Mouse (Mus musculus): ENCODE measurements around the gene Zfp217. TPM values are rescaled to one million over a fixed set of nuclear protein-coding genes. Genes with fewer than 3 reads are reported as not detected.

The Zfp217 gene
- polyA plus RNA-seq, 1 experiment from 2014 or later = 4.9 TPM

DNA sequence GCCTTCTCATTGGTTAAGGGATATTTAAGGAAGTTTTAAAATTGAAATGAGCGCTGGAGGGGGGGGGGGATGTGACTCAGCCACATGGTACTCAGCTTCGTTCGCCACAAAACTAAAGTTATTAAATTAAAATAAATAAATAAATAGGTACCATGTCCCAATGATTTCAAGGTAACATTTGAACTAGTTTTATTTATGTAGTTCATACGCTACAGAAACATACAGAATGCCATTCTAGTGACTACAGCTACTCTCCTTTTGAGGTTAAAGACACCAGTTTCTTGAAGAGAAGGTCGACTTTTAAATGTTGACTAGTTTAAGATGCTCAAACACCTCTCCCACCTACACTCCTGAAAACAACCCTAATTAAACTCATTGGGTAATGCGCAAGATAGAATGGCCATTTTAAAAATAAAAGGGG, 6.4 kb upstream of the Zfp217 start:
- Histone ChIP-seq H3K9ac (0 out of 2 replicates have a peak overlapping the region, but pooled peaks have one; percentile 38), H3K4me1 (ENCODE audit: insufficient read depth) (peaks cover 29% of the 10 kb centered on the region), H3K36me3 (ENCODE audit: insufficient read depth) (no peaks in the 10 kb centered on the region), H3K9me3 (ENCODE audit: low read depth, low read length) (no peaks in the 10 kb centered on the region), H3K4me3 (ENCODE audit: low read depth, low read length) (peak overlapping the region; percentile 34; the same call in 1 of the 2 replicates), H3K27me3 (ENCODE audit: insufficient read depth, low read length) (no peaks in the 10 kb centered on the region), H3K27ac (ENCODE audit: low read depth) (peak overlapping the region; percentile 84), H3K4me2 (peak overlapping the region; percentile 64)
- TF ChIP-seq CTCF (IDR thresholded peaks at IDR 0.05; ENCODE audit: low read depth) = no peak
- DNase-seq (no peak), ATAC-seq (ENCODE audit: insufficient read depth) (no peak)
- 24% methylated on average over 6 of the region's 6 CpGs for WGBS

DNA sequence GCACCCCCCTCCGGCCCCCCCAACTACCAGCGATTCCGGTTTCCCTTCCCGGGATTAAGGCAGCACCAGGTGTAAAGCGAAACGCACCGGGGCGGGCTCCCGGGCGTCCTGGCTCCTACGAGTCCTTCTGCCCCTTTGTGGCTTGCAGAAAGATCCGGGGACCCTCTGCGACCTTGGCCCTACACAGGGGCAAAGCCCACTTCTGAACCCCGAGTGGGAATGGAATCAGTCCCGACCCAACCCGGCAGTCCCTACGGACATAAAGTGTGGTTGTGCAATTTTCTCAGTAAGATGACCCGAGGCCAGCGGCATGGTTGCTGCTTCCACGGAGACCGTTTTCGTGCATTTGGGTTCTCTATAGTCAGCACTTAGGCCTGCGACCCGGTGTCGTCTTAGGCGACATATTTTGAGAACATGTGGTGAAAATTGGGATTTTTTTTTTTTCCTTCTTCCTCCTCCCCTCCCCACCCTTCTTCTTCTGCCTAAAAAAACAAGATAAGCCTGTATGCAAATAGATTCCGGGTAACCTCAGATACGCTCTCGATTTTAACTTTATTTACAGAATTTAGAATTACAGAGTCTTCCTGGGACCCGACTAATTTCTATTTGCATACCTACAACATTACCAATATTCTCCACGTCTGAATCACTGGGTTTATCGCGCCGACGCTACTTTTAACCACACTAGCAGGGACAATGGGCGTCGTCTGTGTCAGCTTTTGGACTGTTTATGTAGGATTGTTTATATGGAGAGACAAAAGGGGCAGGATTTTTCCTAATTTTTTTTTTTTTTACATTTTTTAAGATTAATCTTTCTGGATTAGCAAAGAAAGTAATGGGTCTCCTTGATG, 5.7 kb upstream of the Zfp217 start:
- Histone ChIP-seq H3K27ac (ENCODE audit: low read depth) (peak overlapping the region; percentile 84), H3K4me3 (ENCODE audit: low read depth, low read length) (peak overlapping the region; percentile 34), H3K9ac (peak overlapping the region; percentile 54), H3K4me2 (peak overlapping the region; percentile 64), H3K9me3 (ENCODE audit: low read depth, low read length) (no peaks in the 10 kb centered on the region), H3K36me3 (ENCODE audit: insufficient read depth) (no peaks in the 10 kb centered on the region), H3K4me1 (ENCODE audit: insufficient read depth) (peaks cover 29% of the 10 kb centered on the region), H3K27me3 (ENCODE audit: insufficient read depth, low read length) (no peaks in the 10 kb centered on the region)
- 3% methylated on average over 37 of the region's 37 CpGs for WGBS
- TF ChIP-seq CTCF (IDR thresholded peaks at IDR 0.05; ENCODE audit: low read depth) = no peak
- ATAC-seq (ENCODE audit: insufficient read depth) = 0 out of 2 replicates have a peak, but pooled peaks have one; percentile 9
- peak; percentile 66 for DNase-seq

DNA sequence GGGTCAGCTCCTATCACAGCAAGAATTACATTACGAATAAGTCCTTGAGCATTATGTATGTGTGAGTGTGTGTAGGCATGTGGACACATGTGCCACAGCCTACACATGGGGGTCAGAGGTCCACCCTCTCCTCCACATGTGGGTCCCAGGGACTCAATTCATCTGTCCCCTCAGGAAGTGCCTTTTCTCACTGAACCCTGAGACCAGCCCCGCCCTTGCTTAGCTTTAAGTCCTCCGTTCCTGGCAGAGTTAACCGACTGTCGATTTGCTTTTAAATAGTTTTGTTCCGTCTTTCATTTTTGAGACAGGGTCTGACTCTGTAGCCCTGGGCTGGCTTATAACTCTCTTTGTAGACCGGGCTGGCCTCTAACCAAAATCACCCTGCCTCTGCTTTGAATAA, 5.0 kb upstream of the Zfp217 start:
- ATAC-seq (ENCODE audit: insufficient read depth) (no peak), DNase-seq (peak; percentile 40)
- H3K9me3 ChIP-seq (ENCODE audit: low read depth, low read length) = no peaks in the 10 kb centered on the region
- H3K4me2 ChIP-seq = peak overlapping the region; percentile 64
- peaks cover 35% of the 10 kb centered on the region for H3K4me1 ChIP-seq (ENCODE audit: insufficient read depth)
- no peaks in the 10 kb centered on the region for H3K36me3 ChIP-seq (ENCODE audit: insufficient read depth)
- H3K27me3 ChIP-seq (ENCODE audit: insufficient read depth, low read length) = no peaks in the 10 kb centered on the region
- peak overlapping the region; percentile 34; the same call in 1 of the 2 replicates for H3K4me3 ChIP-seq (ENCODE audit: low read depth, low read length)
- 27% methylated on average over 7 of the region's 7 CpGs for WGBS
- peak overlapping the region; percentile 54; the same call in 1 of the 2 replicates for H3K9ac ChIP-seq
- peak overlapping the region; percentile 74 for H3K27ac ChIP-seq (ENCODE audit: low read depth)
- no peak for TF ChIP-seq CTCF (IDR thresholded peaks at IDR 0.05; ENCODE audit: low read depth)

DNA sequence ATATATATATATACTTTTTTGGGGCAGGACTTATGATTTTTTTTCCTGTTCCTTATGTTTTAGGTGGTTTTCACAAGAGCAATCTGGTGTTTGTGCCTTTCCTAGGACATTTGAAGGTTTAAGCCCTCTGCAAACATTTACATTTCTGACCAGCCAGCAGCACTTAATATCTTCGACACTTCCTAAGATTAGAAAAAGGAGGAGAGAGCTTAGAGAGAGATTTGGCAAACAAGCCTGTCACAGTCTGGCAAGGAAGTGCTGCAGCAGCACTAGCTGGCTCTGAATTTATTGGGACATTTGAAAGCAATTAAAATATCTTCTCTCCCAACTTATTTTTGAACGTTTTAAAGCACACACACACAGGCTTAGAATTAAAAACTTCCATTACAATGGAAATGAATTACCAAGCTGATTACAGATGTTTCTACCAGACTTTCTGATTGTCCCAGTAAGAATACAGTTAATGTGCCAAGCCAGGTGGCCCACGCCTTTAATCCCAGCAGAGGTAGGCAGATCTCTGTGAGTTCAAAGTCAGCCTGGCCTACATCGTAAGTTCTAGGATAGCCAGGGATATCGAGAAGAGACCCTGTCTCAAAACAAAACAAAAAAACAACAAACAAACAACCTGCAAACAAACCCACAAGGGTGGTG, 4.3 kb upstream of the Zfp217 start:
- 35% methylated on average over 5 of the region's 5 CpGs for WGBS

DNA sequence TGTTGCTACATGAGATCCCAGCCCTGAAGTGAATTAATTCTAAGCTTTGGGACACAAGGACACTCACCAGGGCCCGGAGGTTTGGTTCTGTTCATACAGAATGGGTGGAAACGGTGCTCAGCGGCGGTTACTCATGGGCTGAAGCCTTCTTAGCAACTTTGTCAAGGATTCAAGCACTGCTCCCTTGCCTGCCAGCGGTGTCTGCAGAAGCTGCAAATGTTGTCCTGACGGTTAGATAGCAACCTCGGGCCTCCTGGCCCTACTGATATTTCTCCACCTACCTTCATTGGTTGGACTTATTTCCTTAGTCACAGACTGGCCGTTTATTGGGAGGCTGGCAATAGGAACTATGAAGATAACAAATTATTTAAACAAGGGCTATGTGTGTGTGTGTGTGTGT, 3.6 kb upstream of the Zfp217 start:
- Histone ChIP-seq H3K36me3 (ENCODE audit: insufficient read depth) (no peaks in the 10 kb centered on the region), H3K9ac (no peak overlapping the region), H3K27ac (ENCODE audit: low read depth) (peak overlapping the region; percentile 39), H3K9me3 (ENCODE audit: low read depth, low read length) (no peaks in the 10 kb centered on the region), H3K4me2 (no peak overlapping the region), H3K4me1 (ENCODE audit: insufficient read depth) (peaks cover 43% of the 10 kb centered on the region), H3K27me3 (ENCODE audit: insufficient read depth, low read length) (no peaks in the 10 kb centered on the region), H3K4me3 (ENCODE audit: low read depth, low read length) (no peak overlapping the region; the same call in 1 of the 2 replicates)
- DNase-seq (no peak), ATAC-seq (ENCODE audit: insufficient read depth) (no peak)
- TF ChIP-seq CTCF (IDR thresholded peaks at IDR 0.05; ENCODE audit: low read depth) = no peak
- 59% methylated on average over 8 of the region's 8 CpGs for WGBS

More for the DNA sequence above, 4.3 kb upstream of the Zfp217 start:
- Histone ChIP-seq H3K27ac (ENCODE audit: low read depth) (peak overlapping the region; percentile 74), H3K9ac (no peak overlapping the region), H3K4me2 (peak overlapping the region; percentile 64; the same call in 1 of the 2 replicates), H3K4me3 (ENCODE audit: low read depth, low read length) (no peak overlapping the region), H3K27me3 (ENCODE audit: insufficient read depth, low read length) (no peaks in the 10 kb centered on the region), H3K9me3 (ENCODE audit: low read depth, low read length) (no peaks in the 10 kb centered on the region), H3K36me3 (ENCODE audit: insufficient read depth) (no peaks in the 10 kb centered on the region), H3K4me1 (ENCODE audit: insufficient read depth) (peaks cover 40% of the 10 kb centered on the region)
- no peak for TF ChIP-seq CTCF (IDR thresholded peaks at IDR 0.05; ENCODE audit: low read depth)
- ATAC-seq (ENCODE audit: insufficient read depth) (no peak), DNase-seq (peak; percentile 79)

DNA sequence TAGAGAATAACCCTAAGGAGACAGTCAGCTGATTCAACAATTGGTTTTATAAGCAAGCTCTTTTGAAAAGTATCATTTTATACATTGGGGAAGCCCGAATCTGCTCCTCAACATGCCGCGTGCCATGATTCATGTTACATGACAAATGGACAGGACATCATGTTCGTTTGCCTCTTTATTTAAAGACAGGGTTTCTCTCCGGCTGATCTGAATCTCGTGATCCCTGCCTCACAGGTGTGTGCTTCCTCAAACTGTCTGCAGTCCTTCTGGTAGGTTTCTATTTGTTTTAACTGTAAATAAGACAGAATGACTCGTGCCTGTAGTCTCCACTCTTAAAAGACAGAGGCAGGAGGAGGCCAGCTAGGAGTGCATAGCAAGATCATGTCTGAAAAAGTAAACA, 925 bp upstream of the Zfp217 start:
- no peak overlapping the region for H3K27ac ChIP-seq (ENCODE audit: low read depth)
- no peak overlapping the region for H3K9ac ChIP-seq
- 50% methylated on average over 7 of the region's 7 CpGs for WGBS
- peaks cover 31% of the 10 kb centered on the region for H3K4me1 ChIP-seq (ENCODE audit: insufficient read depth)
- no peaks in the 10 kb centered on the region for H3K9me3 ChIP-seq (ENCODE audit: low read depth, low read length)
- no peak for TF ChIP-seq CTCF (IDR thresholded peaks at IDR 0.05; ENCODE audit: low read depth)
- no peak overlapping the region for H3K4me2 ChIP-seq
- no peak overlapping the region for H3K4me3 ChIP-seq (ENCODE audit: low read depth, low read length)
- no peak for DNase-seq
- no peak for ATAC-seq (ENCODE audit: insufficient read depth)
- H3K36me3 ChIP-seq (ENCODE audit: insufficient read depth) = no peaks in the 10 kb centered on the region
- no peaks in the 10 kb centered on the region for H3K27me3 ChIP-seq (ENCODE audit: insufficient read depth, low read length)

DNA sequence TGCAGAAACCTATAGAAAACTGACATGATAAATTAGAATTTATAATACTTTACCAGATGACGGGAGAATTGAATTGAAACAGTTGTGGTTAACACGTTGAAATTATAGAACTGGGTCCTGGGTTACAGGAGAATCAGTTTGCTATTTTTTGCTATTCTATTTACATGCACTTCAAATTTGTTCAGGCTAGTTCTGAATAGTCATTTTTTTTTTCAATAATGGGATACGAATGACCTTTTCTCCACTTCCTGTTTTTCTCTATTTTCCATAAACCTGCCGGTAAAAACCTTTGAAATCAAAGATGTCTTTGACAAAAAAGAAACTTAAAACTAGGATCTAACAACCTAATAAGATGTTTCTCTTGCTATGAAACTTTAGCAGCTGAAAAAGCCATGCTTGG, 733 bp downstream of the Zfp217 start:
- no peak for TF ChIP-seq CTCF (IDR thresholded peaks at IDR 0.05; ENCODE audit: low read depth)
- Histone ChIP-seq H3K36me3 (ENCODE audit: insufficient read depth) (no peaks in the 10 kb centered on the region), H3K27me3 (ENCODE audit: insufficient read depth, low read length) (no peaks in the 10 kb centered on the region), H3K4me2 (peak overlapping the region; percentile 43), H3K4me1 (ENCODE audit: insufficient read depth) (peaks cover 16% of the 10 kb centered on the region; the same call in 1 of the 2 replicates), H3K9ac (no peak overlapping the region; the same call in 1 of the 2 replicates), H3K9me3 (ENCODE audit: low read depth, low read length) (no peaks in the 10 kb centered on the region), H3K27ac (ENCODE audit: low read depth) (peak overlapping the region; percentile 87), H3K4me3 (ENCODE audit: low read depth, low read length) (peak overlapping the region; percentile 3; the same call in 1 of the 2 replicates)
- WGBS = 54% methylated on average over 4 of the region's 4 CpGs
- no peak for DNase-seq
- ATAC-seq (ENCODE audit: insufficient read depth) = no peak

Measured in lung, embryonic 14.5 days (tissue).